Mouse (Mus musculus): ENCODE measurements around the gene Nprl2.

DNA sequence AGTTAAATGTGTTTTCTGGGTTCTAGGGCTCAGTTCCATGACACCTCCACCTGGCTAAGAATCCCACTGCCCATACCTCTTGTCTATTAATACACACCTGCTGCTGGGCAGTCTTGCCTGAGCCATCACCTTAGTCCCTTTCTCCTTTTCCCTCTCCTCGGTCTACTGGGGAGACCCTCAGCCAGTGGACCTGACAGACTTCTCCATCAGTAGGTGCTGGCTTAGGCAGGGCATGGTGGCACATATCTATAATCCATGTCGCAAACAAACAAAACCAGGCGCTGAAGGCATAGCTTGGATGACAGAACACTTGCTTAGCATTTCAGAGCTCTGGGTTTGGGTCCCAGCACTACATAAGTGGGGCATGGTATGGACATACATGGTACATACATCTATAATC, 3.3 kb upstream of the Nprl2 start:
- TF ChIP-seq CTCF (IDR thresholded peaks at IDR 0.05; ENCODE audit: low read depth, low read length) (no peak), POLR2A (IDR thresholded peaks at IDR 0.05; ENCODE audit: extremely low read depth, insufficient read depth, low read length) (no peak)

All from liver, adult 2 months (tissue).